Mouse (Mus musculus) cerebellum, adult 2 months (tissue): ENCODE measurements at regions not wholly inside any gene's neighbourhood (a gene's known extent, or its start where the extent isn't known, plus 50 kb on each side); places are given as distances from the start of the nearest gene placed in this dataset.

ENCODE experiments used
- CTCF ChIP-seq: fragments of 200-500 bp; IDR thresholded peaks from 2 replicates; pipeline ENCODE4 v1.5.1; 2011; ENCODE audit warnings: low read depth, mild to moderate bottlenecking, control low read depth, low read length, moderate library complexity, borderline replicate concordance; ENCODE audit not compliant: insufficient read depth
- POLR2A ChIP-seq: fragments of 200-500 bp; IDR thresholded peaks from 2 replicates; pipeline ENCODE4 v1.6.1; 2011; ENCODE audit warnings: low read length, control low read depth, borderline replicate concordance; ENCODE audit not compliant: insufficient read depth

GRCm38 (mm10) chr13:106723315-106723714, 213.4 kb downstream of the Ipo11 start:
- no peak for TF ChIP-seq POLR2A
- no peak for TF ChIP-seq CTCF
